Mouse (Mus musculus): Measurements from ENCODE around the gene Actr6.

DNA sequence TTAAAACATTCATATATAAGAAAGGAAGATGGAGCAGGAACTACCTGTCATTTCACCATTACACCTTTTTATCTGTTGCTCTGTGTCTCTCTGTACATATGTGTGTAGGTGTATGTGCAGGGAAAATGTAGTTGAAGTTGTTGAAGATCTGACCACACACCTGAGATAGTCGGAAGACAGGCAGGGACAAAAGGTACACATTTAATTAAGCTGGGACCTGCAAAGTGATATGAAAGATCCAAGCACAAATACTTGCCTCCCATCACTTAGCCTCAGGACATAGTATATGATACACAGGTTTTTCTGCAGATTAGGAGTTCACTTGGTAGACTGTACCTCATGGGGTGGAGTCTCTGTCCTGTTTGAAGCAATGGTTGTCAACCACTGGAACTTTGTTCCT, 15.8 kb upstream of the Actr6 start:
- TF ChIP-seq CTCF (IDR thresholded peaks at IDR 0.05; ENCODE audit: low read depth, low read length) (no peak), POLR2A (IDR thresholded peaks at IDR 0.05; ENCODE audit: extremely low read depth, insufficient read depth, low read length) (no peak)

All from liver, adult 2 months (tissue).